Mouse (Mus musculus) thymus, adult 2 months (tissue): ENCODE measurements around the gene Olfr168. TPM values are rescaled to one million over a fixed set of nuclear protein-coding genes. Genes with fewer than 3 reads are reported as not detected.
"Not testable (repeated sequence)": the region's sequence is repeated elsewhere in the genome, so short reads cannot be mapped to it uniquely, and the experiment has no call there.

Source experiments
- DNase-seq: peaks from one replicate; pipeline ENCODE4 v3.0.0; 2021
- H3K27ac ChIP-seq: fragments of 200-500 bp; 2 replicates; pipeline ENCODE4 v1.5.1; 2012; ENCODE audit warnings: low read length, control low read depth; ENCODE audit not compliant: control insufficient read depth, insufficient read depth
- H3K27me3 ChIP-seq: fragments of 200-500 bp; 2 replicates; pipeline ENCODE4 v1.6.1; 2012; ENCODE audit warnings: mild to moderate bottlenecking, low read length, moderate library complexity, mixed read lengths; ENCODE audit not compliant: control insufficient read depth, insufficient read depth
- H3K36me3 ChIP-seq: fragments of 200-500 bp; 2 replicates; pipeline ENCODE4 v1.6.1; 2012; ENCODE audit warnings: mild to moderate bottlenecking, low read length, moderate library complexity; ENCODE audit not compliant: control insufficient read depth, insufficient read depth
- H3K4me1 ChIP-seq: fragments of 200-500 bp; replicated peaks from 2 replicates; pipeline ENCODE4 v1.6.1; 2012; ENCODE audit warnings: low read length; ENCODE audit not compliant: control insufficient read depth, insufficient read depth
- H3K4me3 ChIP-seq: fragments of 200-500 bp; 2 replicates; pipeline ENCODE4 v1.5.1; 2012; ENCODE audit warnings: mild to moderate bottlenecking, low read length, control low read depth, moderate library complexity; ENCODE audit not compliant: control insufficient read depth, insufficient read depth
- CTCF ChIP-seq: fragments of 200-500 bp; IDR thresholded peaks from 2 replicates; pipeline ENCODE4 v1.5.1; 2012; ENCODE audit warnings: mild to moderate bottlenecking, control low read depth, low read length, moderate library complexity, borderline replicate concordance; ENCODE audit not compliant: control insufficient read depth, poor library complexity, insufficient read depth; ENCODE audit errors: extremely low read depth
- POLR2A ChIP-seq: fragments of 200-500 bp; IDR thresholded peaks from 2 replicates; pipeline ENCODE4 v1.6.1; 2012; ENCODE audit warnings: mild to moderate bottlenecking, low read length, control low read depth, moderate library complexity; ENCODE audit not compliant: control insufficient read depth, poor library complexity, insufficient read depth; ENCODE audit errors: extremely low read depth
- WGBS: fragments of 180-500 bp; shearing (Covaris S2); methylation state at CpG from one replicate; pipeline ENCODE4 v1.1.7; 2018; 5-methylcytosine and 5-hydroxymethylcytosine counted together
- polyA plus RNA-seq: library from polyadenylated mRNA; depleted of rRNA; stranded (reverse); fragments of >200 nt; gene quantifications from 2 replicates; pipeline ENCODE4 v1.2.3, GENCODE M21; 2012; rRNA removed

Gene Olfr168
- polyA plus RNA-seq = not detected in 2 replicates

DNA sequence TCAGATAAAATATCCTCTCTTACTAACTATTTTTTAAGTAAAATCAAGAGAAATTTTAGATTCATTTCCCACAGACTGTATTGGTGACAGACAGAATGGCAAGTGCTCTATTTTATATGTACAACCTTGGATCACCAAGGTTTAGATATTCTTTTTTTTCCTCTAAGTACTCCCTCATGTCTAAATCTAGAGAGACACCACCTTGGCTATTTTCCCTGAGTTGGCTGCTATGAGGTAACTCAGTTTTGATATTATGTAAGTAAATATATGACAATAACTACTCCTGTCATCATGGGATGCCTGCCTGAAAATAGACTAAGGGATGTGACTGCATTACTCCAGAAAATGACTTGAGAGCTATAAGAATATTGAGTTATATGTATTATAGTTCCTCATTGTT lies at the start of gene Olfr168:
Gene Olfr168, minus strand, starts transcription at position 101 of the 400 bp plus-strand sequence.
- Histone ChIP-seq H3K4me1 (no peaks in the 10 kb centered on the region), H3K36me3 (no peaks in the 10 kb centered on the region), H3K27ac (no peak within 1 kb of the TSS), H3K4me3 (no peak within 1 kb of the TSS), H3K27me3 (no peaks in the 10 kb centered on the region)
- TF ChIP-seq CTCF (no peak), POLR2A (no peak)
- DNase-seq = no peak

DNA sequence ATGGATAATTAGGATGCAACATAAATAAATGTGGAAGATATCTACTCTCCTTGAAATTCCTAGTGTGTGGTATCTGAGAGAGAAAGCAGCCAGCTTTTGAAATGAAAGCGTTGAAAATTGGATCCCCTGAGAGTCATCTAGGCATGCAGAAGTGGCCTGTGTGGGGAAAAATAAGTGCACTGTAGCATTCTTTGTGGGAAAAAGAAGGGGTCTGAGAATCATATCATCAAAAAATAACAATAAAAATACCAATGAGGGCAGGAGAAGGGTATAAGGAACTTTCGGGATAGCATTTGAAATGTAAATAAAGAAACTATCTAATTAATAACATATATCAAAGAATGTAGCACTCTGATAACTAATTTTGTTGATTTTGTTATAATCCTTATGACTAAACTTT lies 36.4 kb upstream of the Olfr168 start, which contains the start of gene Olfr169:
Gene Olfr169, minus strand, starts transcription at position 101 of the 400 bp plus-strand sequence.
- WGBS = 93% methylated on average over 2 of the region's 2 CpGs
- H3K4me3 ChIP-seq, H3K27ac ChIP-seq, DNase-seq, H3K36me3 ChIP-seq, H3K27me3 ChIP-seq, H3K4me1 ChIP-seq: not testable (repeated sequence)

DNA sequence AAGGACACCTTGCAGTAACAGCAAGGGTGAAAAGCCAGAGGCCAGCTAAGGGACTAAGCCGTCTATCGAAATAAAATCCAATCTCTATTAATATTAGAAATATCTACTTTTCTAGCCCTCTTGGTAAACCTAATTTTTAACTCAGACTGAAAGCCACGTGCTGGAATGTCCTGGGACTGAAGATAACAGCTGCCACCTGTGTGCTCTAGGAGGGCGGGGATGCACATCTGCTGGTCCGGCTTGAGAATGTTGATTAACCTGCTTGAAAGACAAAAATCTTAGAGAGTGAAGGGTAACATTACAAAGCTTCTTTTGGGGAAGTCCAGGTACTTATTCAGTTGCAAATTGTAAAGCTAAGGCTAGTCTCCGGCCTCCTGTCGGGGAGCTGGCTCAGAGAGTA lies 18.1 kb upstream of the Olfr168 start:
- H3K27me3 ChIP-seq, DNase-seq, H3K36me3 ChIP-seq, H3K27ac ChIP-seq, H3K4me1 ChIP-seq, H3K4me3 ChIP-seq: not testable (repeated sequence)
- 92% methylated on average over 7 of the region's 7 CpGs for WGBS

- not testable (repeated sequence) for H3K4me3 ChIP-seq, H3K27ac ChIP-seq, H3K27me3 ChIP-seq, DNase-seq, H3K4me1 ChIP-seq, H3K36me3 ChIP-seq
- 96% methylated on average over 3 of the region's 3 CpGs for WGBS
These were observed 16.9 kb upstream of the Olfr168 start for GRCm38 (mm10) chr16:19552246-19552645.

DNA sequence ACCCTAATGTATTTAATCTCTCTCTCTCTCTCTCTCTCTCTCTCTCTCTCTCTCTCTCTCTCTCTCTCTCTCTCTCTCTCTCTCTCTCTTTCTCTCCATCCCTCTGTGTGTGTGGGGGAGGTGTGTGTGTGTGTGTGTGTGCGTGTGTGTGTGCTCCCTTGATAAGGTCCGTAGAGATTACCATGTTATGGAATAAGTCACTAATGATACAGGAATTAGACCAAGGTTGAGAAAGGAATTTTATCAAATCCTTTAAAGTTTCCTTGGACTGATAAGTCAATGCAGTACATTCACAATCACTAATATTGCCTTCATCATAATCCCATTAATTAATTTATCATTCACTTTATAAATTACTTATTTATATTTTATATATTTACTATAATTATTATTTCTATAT lies 13.2 kb downstream of the Olfr168 start, which contains the start of gene Olfr167:
Gene Olfr167, minus strand, starts transcription at position 101 of the 400 bp plus-strand sequence.
- H3K27ac ChIP-seq = no peak within 1 kb of the TSS
- DNase-seq = no peak
- 90% methylated on average over 2 of the region's 2 CpGs for WGBS
- H3K27me3 ChIP-seq = no peaks in the 10 kb centered on the region
- TF ChIP-seq POLR2A (no peak), CTCF (no peak)
- H3K36me3 ChIP-seq = no peaks in the 10 kb centered on the region
- no peak within 1 kb of the TSS for H3K4me3 ChIP-seq
- H3K4me1 ChIP-seq = no peaks in the 10 kb centered on the region

GRCm38 (mm10) chr16:19483394-19483793 lies 52.0 kb downstream of the Olfr168 start, which contains the start of gene Olfr166:
TSS of gene Olfr166 (plus strand) at chr16:19483694.
- TF ChIP-seq CTCF (no peak), POLR2A (no peak)
- H3K27me3 ChIP-seq = no peaks in the 10 kb centered on the region
- H3K4me1 ChIP-seq = no peaks in the 10 kb centered on the region
- no peak within 1 kb of the TSS for H3K4me3 ChIP-seq
- no peaks in the 10 kb centered on the region for H3K36me3 ChIP-seq
- DNase-seq = no peak
- H3K27ac ChIP-seq = no peak within 1 kb of the TSS

Other genes with a start within 250 kb of the Olfr168 start
- gene Olfr164, start 221.5 kb downstream of the Olfr168 start, polyA plus RNA-seq = not detected in 2 replicates
- not detected in 2 replicates for gene Olfr165, start 112.4 kb downstream of the Olfr168 start, polyA plus RNA-seq
- not detected in 2 replicates for gene Olfr166, start 51.9 kb downstream of the Olfr168 start, polyA plus RNA-seq
- gene Olfr167, start 13.3 kb downstream of the Olfr168 start, polyA plus RNA-seq = not detected in 2 replicates
- not detected in 2 replicates for gene Olfr169, start 36.3 kb upstream of the Olfr168 start, polyA plus RNA-seq
- not detected in 2 replicates for gene Olfr170, start 76.3 kb upstream of the Olfr168 start, polyA plus RNA-seq
- not detected in 2 replicates for gene Olfr171, start 94.4 kb upstream of the Olfr168 start, polyA plus RNA-seq
- gene Lamp3, start 170.8 kb upstream of the Olfr168 start, polyA plus RNA-seq = 0.05 and 0.16 TPM in 2 replicates
- 2.0 and 2.1 TPM in 2 replicates for gene B3gnt5, start 224.7 kb upstream of the Olfr168 start, polyA plus RNA-seq